Mouse (Mus musculus) midbrain, postnatal 0 days (tissue): ENCODE data around the gene Thrsp. TPM values are rescaled to one million over a fixed set of nuclear protein-coding genes. Genes with fewer than 3 reads are reported as not detected.

ENCODE experiments used
- ATAC-seq: fragments of 200-750 bp; cut with Nextera tagmentation; 2 replicates; pipeline ENCODE4 v1.8.0; 2017; ENCODE audit warnings: moderate number of reproducible peaks, mild to moderate bottlenecking, moderate TSS enrichment, moderate library complexity; ENCODE audit not compliant: low FRiP score
- DNase-seq: peaks from one replicate; pipeline ENCODE4 v3.0.0-alpha.2; 2015; ENCODE audit warnings: low spot score
- H3K27ac ChIP-seq: fragments of 300-500 bp; sonication (generic); 2 replicates; pipeline ENCODE4 v1.5.1; 2014; ENCODE audit warnings: low read depth, mild to moderate bottlenecking, low read length, mixed read lengths
- H3K27me3 ChIP-seq: fragments of 300-500 bp; sonication (generic); 2 replicates; pipeline ENCODE4 v1.6.1; 2014; ENCODE audit warnings: low read length, control low read depth, mixed read lengths; ENCODE audit not compliant: insufficient read depth
- H3K36me3 ChIP-seq: fragments of 300-500 bp; sonication (generic); 2 replicates; pipeline ENCODE4 v1.6.1; 2014; ENCODE audit warnings: low read length, control low read depth, mixed read lengths; ENCODE audit not compliant: insufficient read depth
- H3K4me1 ChIP-seq: fragments of 300-500 bp; sonication (generic); 2 replicates; pipeline ENCODE4 v1.6.1; 2014; ENCODE audit warnings: mild to moderate bottlenecking, control low read depth, antibody characterized with exemption, low read length, mixed read lengths; ENCODE audit not compliant: insufficient read depth
- H3K4me2 ChIP-seq: fragments of 300-500 bp; sonication (generic); 2 replicates; pipeline ENCODE4 v1.6.1; 2014; ENCODE audit warnings: low read depth, mild to moderate bottlenecking, low read length, mixed read lengths; ENCODE audit not compliant: poor library complexity, severe bottlenecking
- H3K4me3 ChIP-seq: fragments of 300-500 bp; sonication (generic); 2 replicates; pipeline ENCODE4 v1.5.1; 2014; ENCODE audit warnings: low read depth, mild to moderate bottlenecking, low read length, moderate library complexity
- H3K9ac ChIP-seq: fragments of 300-500 bp; sonication (generic); replicated peaks from 2 replicates; pipeline ENCODE4 v1.6.1; 2014; ENCODE audit warnings: mild to moderate bottlenecking, low read length, moderate library complexity, mixed read lengths; ENCODE audit not compliant: poor library complexity, severe bottlenecking
- H3K9me3 ChIP-seq: fragments of 300-500 bp; sonication (generic); 2 replicates; pipeline ENCODE4 v1.6.1; 2016; ENCODE audit warnings: low read length, control low read depth
- CTCF ChIP-seq: IDR thresholded peaks from 2 replicates; pipeline ENCODE4 v1.5.1; 2016; ENCODE audit warnings: antibody characterized with exemption, mild to moderate bottlenecking
- WGBS: fragments of 180-500 bp; shearing (Covaris S2); extraction: QIAGEN DNeasy Blood & Tissue Kit; methylation state at CpG from one replicate; pipeline ENCODE4 v1.1.7; 2014; 5-methylcytosine and 5-hydroxymethylcytosine counted together
- polyA plus RNA-seq: library from polyadenylated mRNA; unstranded; fragments of >200 nt; fragmentation: Nextera tagmentation; extraction: Ambion mirVana; gene quantifications from 2 replicates; pipeline ENCODE4 v1.2.1, GENCODE M21; 2015
- total RNA-seq: library from RNA; depleted of rRNA; stranded (reverse); fragments of >200 nt; gene quantifications from 2 replicates; pipeline ENCODE4 v1.2.3, GENCODE M21; 2014

The Thrsp gene
- total and polyA plus RNA-seq, 2 experiments from 2014 or later, result 1.6 to 1.7 TPM

DNA sequence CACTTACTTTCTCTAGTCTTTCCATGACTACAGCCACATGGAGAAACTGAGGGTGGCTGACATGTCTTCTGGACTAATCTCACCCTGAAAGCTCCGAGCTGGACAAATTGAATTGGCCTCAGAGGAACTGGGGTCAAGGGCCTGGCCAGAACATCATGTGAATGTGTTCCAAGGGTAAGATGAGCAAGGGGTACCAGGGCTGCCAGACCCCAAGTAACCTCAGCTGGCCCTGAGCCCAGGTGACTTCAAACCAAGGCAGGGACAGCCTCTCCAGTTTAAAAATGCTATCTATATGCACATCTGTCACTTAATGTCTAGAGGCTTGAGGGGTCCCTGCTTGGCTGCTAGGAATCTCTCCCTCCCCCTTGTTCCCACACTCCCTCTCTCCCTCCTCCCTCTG, 2.9 kb upstream of the Thrsp start:
- no peak overlapping the region for H3K4me2 ChIP-seq
- H3K9me3 ChIP-seq, result no peaks in the 10 kb centered on the region
- no peaks in the 10 kb centered on the region for H3K4me1 ChIP-seq
- no peak overlapping the region for H3K9ac ChIP-seq
- no peak for TF ChIP-seq CTCF
- H3K36me3 ChIP-seq, result no peaks in the 10 kb centered on the region
- ATAC-seq (no peak), DNase-seq (no peak)
- no peak overlapping the region for H3K4me3 ChIP-seq
- no peak overlapping the region for H3K27ac ChIP-seq
- H3K27me3 ChIP-seq, result no peaks in the 10 kb centered on the region
- 61% methylated on average over 1 of the region's 1 CpGs for WGBS

DNA sequence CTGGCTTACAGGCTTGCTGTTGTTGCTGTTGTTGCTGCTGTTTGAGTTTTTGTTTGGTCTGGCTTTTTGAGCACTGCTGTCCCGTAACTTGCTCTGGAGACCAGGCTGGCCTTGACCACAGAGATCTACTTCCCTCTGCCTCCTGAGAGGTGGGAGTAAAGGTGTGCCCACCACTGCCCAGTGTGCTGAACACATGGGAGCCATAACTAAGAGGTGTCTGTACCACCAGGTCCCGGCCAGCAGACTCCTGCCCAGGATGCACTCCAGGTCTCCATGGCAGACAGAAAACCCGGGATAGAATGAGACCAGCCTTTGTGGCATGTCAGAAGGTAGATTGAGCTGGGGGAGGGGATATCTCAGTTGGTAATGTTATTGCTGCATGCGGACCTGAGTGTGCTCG, 1.6 kb upstream of the Thrsp start:
- H3K27me3 ChIP-seq, result no peaks in the 10 kb centered on the region
- no peak overlapping the region for H3K27ac ChIP-seq
- TF ChIP-seq CTCF, result no peak
- no peak overlapping the region for H3K4me3 ChIP-seq
- no peak overlapping the region for H3K4me2 ChIP-seq
- DNase-seq, result no peak
- H3K9ac ChIP-seq, result no peak overlapping the region
- no peaks in the 10 kb centered on the region for H3K4me1 ChIP-seq
- no peaks in the 10 kb centered on the region for H3K9me3 ChIP-seq
- no peak for ATAC-seq
- H3K36me3 ChIP-seq, result no peaks in the 10 kb centered on the region
- WGBS, result 82% methylated on average over 5 of the region's 5 CpGs

DNA sequence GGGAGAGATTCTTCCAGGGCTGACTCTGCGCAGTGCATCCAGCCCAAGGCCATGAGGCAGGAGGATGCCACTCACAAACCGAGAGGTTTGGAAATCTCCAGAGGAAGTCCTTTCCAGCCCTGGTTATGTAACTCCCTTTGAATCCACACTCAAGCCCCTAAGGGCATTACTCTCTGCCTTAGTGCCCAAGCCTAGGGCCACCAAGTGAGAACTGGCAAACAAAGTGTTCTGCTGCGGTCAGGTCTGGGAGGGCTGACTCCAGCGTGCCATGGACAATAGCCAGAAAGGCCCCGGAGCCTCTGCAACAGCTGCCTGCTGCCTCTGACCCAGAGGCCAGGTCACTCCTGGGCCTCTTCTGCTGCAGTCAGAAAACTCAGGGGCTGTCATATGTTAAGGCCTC, 1.2 kb upstream of the Thrsp start:
- H3K9ac ChIP-seq, result no peak overlapping the region

DNA sequence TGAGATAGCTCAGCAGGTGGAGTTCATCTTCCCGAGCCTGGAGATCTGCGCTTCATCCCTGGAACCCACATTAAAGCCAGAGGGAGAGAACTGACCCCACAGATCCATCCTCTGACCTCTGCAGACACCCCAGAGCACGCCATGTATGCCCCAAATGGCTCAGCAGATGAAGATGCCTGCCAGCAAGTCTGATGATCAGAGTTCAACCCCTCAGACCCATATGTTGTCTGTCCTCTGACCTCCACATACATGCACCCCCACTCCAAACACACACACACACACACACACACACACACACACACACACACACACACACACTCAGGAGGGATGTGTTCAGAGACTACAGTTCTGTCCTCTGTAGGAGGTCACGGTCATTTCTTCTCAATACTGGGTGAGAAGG, 1.1 kb downstream of the Thrsp start:
- no peak for DNase-seq
- 84% methylated on average over 4 of the region's 4 CpGs for WGBS
- H3K4me3 ChIP-seq, result no peak overlapping the region
- H3K4me2 ChIP-seq, result no peak overlapping the region
- H3K4me1 ChIP-seq, result no peaks in the 10 kb centered on the region
- TF ChIP-seq CTCF, result no peak
- no peaks in the 10 kb centered on the region for H3K9me3 ChIP-seq
- no peak overlapping the region for H3K9ac ChIP-seq
- no peaks in the 10 kb centered on the region for H3K27me3 ChIP-seq
- H3K27ac ChIP-seq, result no peak overlapping the region
- ATAC-seq, result no peak
- H3K36me3 ChIP-seq, result peaks cover 5% of the 10 kb centered on the region; the same call in 1 of the 2 replicates

More for the DNA sequence above, 1.2 kb upstream of the Thrsp start:
- H3K36me3 ChIP-seq, result no peaks in the 10 kb centered on the region
- 71% methylated on average over 5 of the region's 5 CpGs for WGBS
- DNase-seq (no peak), ATAC-seq (no peak)
- no peaks in the 10 kb centered on the region for H3K27me3 ChIP-seq
- no peaks in the 10 kb centered on the region for H3K9me3 ChIP-seq
- TF ChIP-seq CTCF, result no peak
- no peak overlapping the region for H3K4me3 ChIP-seq
- no peak overlapping the region for H3K4me2 ChIP-seq
- H3K4me1 ChIP-seq, result no peaks in the 10 kb centered on the region
- H3K27ac ChIP-seq, result no peak overlapping the region

DNA sequence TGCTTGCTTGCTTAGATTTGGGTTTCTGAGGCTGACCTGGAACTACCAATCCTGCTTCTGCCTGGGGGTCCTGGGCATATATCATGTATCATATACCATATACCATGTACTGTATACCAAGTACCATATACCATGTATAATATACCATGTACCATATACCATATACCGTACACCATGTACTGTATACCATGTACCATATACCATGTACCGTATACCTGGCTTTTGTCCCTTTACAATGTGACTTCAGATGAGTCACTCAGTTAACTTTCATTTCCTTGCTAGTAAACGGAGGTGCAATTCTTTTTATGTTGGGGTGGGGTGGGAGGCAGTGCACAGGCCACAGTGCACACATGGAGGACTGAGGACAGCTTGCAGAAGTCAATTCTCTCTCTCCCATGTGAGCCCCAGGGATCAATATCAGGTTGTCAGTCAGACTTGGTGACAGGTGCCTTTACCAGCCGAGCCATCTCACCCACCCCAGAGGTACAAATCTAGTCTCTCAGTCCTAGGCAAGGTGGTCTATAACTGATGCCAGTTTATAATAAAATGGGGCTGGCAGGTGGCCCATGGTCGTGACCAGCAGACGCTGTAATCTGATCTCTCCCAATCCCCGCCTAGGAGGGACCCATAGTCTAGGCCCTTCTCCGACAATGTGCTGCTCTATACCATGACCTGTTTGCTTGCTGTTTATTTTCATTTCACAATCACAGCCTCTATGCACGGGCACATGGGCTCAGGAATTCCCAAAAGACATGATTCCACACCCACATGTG, 2.4 kb downstream of the Thrsp start:
- Histone ChIP-seq H3K4me3 (no peak overlapping the region), H3K4me2 (no peak overlapping the region), H3K9ac (no peak overlapping the region)

DNA sequence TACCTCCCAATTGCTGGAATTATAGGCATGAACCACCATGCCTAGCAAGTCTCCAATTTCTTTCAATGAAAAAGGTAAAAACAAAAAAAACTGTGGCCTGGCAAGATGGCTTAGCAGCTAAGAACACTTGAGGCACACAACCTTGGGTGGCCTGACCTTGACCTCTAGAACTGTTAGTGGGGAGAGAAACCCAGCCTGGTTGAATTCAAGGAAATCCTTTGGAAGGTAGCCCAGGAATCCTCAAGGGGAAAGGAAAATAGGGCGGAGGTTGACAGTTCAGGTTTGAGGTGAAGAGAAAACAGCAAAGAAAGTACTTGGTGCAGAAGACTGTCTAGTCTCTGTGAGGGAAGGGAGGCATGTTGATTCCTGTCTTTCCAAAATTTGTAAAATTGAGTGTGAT, 3.1 kb downstream of the Thrsp start:
- 92% methylated on average over 1 of the region's 1 CpGs for WGBS
- Histone ChIP-seq H3K36me3 (peaks cover 17% of the 10 kb centered on the region; the same call in 1 of the 2 replicates), H3K9me3 (no peaks in the 10 kb centered on the region), H3K27ac (no peak overlapping the region), H3K4me2 (no peak overlapping the region), H3K27me3 (no peaks in the 10 kb centered on the region), H3K4me1 (no peaks in the 10 kb centered on the region), H3K9ac (no peak overlapping the region), H3K4me3 (no peak overlapping the region)
- TF ChIP-seq CTCF, result no peak
- DNase-seq, result no peak
- ATAC-seq, result no peak

More for the DNA sequence above, 2.4 kb downstream of the Thrsp start:
- Histone ChIP-seq H3K9me3 (no peaks in the 10 kb centered on the region), H3K36me3 (peaks cover 15% of the 10 kb centered on the region; the same call in 1 of the 2 replicates), H3K27me3 (no peaks in the 10 kb centered on the region), H3K4me1 (no peaks in the 10 kb centered on the region), H3K27ac (no peak overlapping the region)
- WGBS, result 66% methylated on average over 9 of the region's 9 CpGs
- DNase-seq (no peak), ATAC-seq (no peak)
- TF ChIP-seq CTCF, result no peak
